ENCODE assay signal across 8 mouse cellular contexts in genomic region chr15:100869558-100869957, GRCm38 (mm10). TPM values are rescaled to one million over a fixed set of nuclear protein-coding genes. Genes with fewer than 3 reads are reported as not detected.
DNase-seq lines count a peak whose midpoint lies in the region; ATAC-seq and TF ChIP-seq lines count a peak whose summit lies in the region.

Scn8a (plus strand) TSS chr15:100869858.

- no peak within 1 kb of the TSS for H3K9ac ChIP-seq in stomach, embryonic 15.5 days

- TF ChIP-seq CTCF in cerebellum, adult 2 months (IDR thresholded peaks at IDR 0.05; ENCODE audit: borderline replicate concordance, insufficient read depth, low read depth, low read length): no peak

- ATAC-seq in megakaryocyte, adult 5-6 weeks (ENCODE audit: poor library complexity, severe bottlenecking): no peak
- no peak for ATAC-seq in stomach, embryonic 15.5 days (ENCODE audit: insufficient read depth, low FRiP score, low read depth)

- H3K9me3 ChIP-seq in megakaryocyte, embryonic 14.5 days: peaks cover 20% of the 10 kb centered on the region
- H3K9me3 ChIP-seq in stomach, embryonic 15.5 days: no peaks in the 10 kb centered on the region

- H3K36me3 ChIP-seq in megakaryocyte, embryonic 14.5 days (replicated peaks; ENCODE audit: low read length): no peaks in the 10 kb centered on the region
- H3K36me3 ChIP-seq in stomach, embryonic 15.5 days: no peaks in the 10 kb centered on the region

- H3K27ac ChIP-seq in cerebellum, adult 2 months (ENCODE audit: insufficient read depth, low read length): peak within 1 kb of the TSS; percentile 91
- H3K27ac ChIP-seq in stomach, embryonic 15.5 days: no peak within 1 kb of the TSS

- peak within 1 kb of the TSS; percentile 98 for H3K4me3 ChIP-seq in cerebellum, adult 2 months (replicated peaks; ENCODE audit: insufficient read depth, low read depth, low read length)
- H3K4me3 ChIP-seq in megakaryocyte, embryonic 14.5 days (replicated peaks): peak within 1 kb of the TSS; percentile 73
- H3K4me3 ChIP-seq in stomach, embryonic 15.5 days (replicated peaks): peak within 1 kb of the TSS; percentile 62

- H3K4me2 ChIP-seq in stomach, embryonic 15.5 days: peak within 1 kb of the TSS; percentile 92

- no peak for DNase-seq in cerebellum, adult 2 months
- DNase-seq in cerebellum, postnatal 4 days (ENCODE audit: low spot score in 2 of 2): no peak
- DNase-seq in left cerebral cortex, postnatal 4 days: no peak
- DNase-seq in embryo, embryonic 11 days: no peak
- no peak for DNase-seq in natural killer cell, adult 2 months (ENCODE audit: low spot score in 2 of 2)

- H3K4me1 ChIP-seq in cerebellum, adult 2 months (ENCODE audit: control insufficient read depth, insufficient read depth, low read length): no peaks in the 10 kb centered on the region; the same call in 1 of the 2 replicates
- peaks cover 9% of the 10 kb centered on the region for H3K4me1 ChIP-seq in megakaryocyte, embryonic 14.5 days
- 0 out of 2 replicates have a peak, but pooled peaks cover 11% of the 10 kb centered on the region for H3K4me1 ChIP-seq in stomach, embryonic 15.5 days

- intact Hi-C loops in left cerebral cortex, postnatal 4 days (cut with DNase I): no loop called here

- TF ChIP-seq POLR2A in cerebellum, adult 2 months (IDR thresholded peaks at IDR 0.05; ENCODE audit: borderline replicate concordance, insufficient read depth, low read length): no peak

- H3K27me3 ChIP-seq in cerebellum, adult 2 months (ENCODE audit: control insufficient read depth, insufficient read depth, low read length): no peaks in the 10 kb centered on the region
- peaks cover 73% of the 10 kb centered on the region for H3K27me3 ChIP-seq in megakaryocyte, embryonic 14.5 days (replicated peaks)
- H3K27me3 ChIP-seq in stomach, embryonic 15.5 days (replicated peaks): peaks cover 43% of the 10 kb centered on the region

- 41% methylated on average over 7 of the region's 7 CpGs for WGBS in cerebellum, adult 2 months
- WGBS in stomach, embryonic 15.5 days: 65% methylated on average over 7 of the region's 7 CpGs

RNA-seq across cellular contexts. Expression of gene Scn8a, which starts in this region (rescaled TPM):
- 103 and 107 TPM in 2 replicates for polyA plus RNA-seq in cerebellum, adult 2 months (2012; rRNA removed)
- not detected in 2 replicates for polyA plus RNA-seq in megakaryocyte, embryonic 14.5 days (2012; ENCODE audit: insufficient read depth, low replicate concordance)
- not detected in 2 replicates for total RNA-seq in megakaryocyte, adult 5-6 weeks (2015)
- under 0.01 TPM in 1 of 2 replicates, not detected in the other for total RNA-seq in megakaryocyte, adult 5-6 weeks (2017)
- 100 to 1,000 TPM; 106 to 113 TPM for total RNA-seq in left cerebral cortex, postnatal 4 days (2021)
- 2.2 and 2.9 TPM in 2 replicates for polyA plus RNA-seq in stomach, embryonic 15.5 days (2015; fragmentation: Nextera tagmentation; extraction: Ambion mirVana)

Comparison
In these comparisons a context has a peak if more than half of its experiments do, and no peak if none do; other contexts are left out.
1. RNA of gene Scn8a (total RNA-seq): 106 to 113 TPM in left cerebral cortex, postnatal 4 days; under 0.01 TPM in megakaryocyte, adult 5-6 weeks; every median in the first group is over 100 times any median in the second.
2. RNA of gene Scn8a (polyA plus RNA-seq): 103 to 107 TPM in cerebellum, adult 2 months; 2.2 to 2.9 TPM in stomach, embryonic 15.5 days and not detected in megakaryocyte, embryonic 14.5 days; every median in the first group is over 10 times any median in the second.
3. Peak in every context shown above with its lines, with median percentiles within 50 percentile points of each other: H3K4me3 ChIP-seq.